Mouse (Mus musculus) midbrain, embryonic 10.5 days (tissue): ENCODE data around the gene Wipf1. TPM values are rescaled to one million over a fixed set of nuclear protein-coding genes. Genes with fewer than 3 reads are reported as not detected.
"Not testable (repeated sequence)": the region's sequence is repeated elsewhere in the genome, so short reads cannot be mapped to it uniquely, and the experiment has no call there.

ENCODE experiments used
- DNase-seq: peaks from one replicate; pipeline ENCODE4 v3.0.0-alpha.2; 2017; ENCODE audit warnings: low spot score
- H3K27ac ChIP-seq: fragments of 300-500 bp; sonication (generic); replicated peaks from 2 replicates; pipeline ENCODE4 v1.5.1; 2016; ENCODE audit warnings: mild to moderate bottlenecking
- H3K27me3 ChIP-seq: fragments of 300-500 bp; sonication (generic); 2 replicates; pipeline ENCODE4 v1.6.1; 2016; ENCODE audit warnings: low read depth, mild to moderate bottlenecking; ENCODE audit not compliant: poor library complexity, severe bottlenecking
- H3K36me3 ChIP-seq: fragments of 300-500 bp; sonication (generic); 2 replicates; pipeline ENCODE4 v1.6.1; 2016; ENCODE audit warnings: mild to moderate bottlenecking, moderate library complexity
- H3K4me1 ChIP-seq: fragments of 300-500 bp; sonication (generic); 2 replicates; pipeline ENCODE4 v1.6.1; 2016
- H3K4me3 ChIP-seq: fragments of 300-500 bp; sonication (generic); 2 replicates; pipeline ENCODE4 v1.5.1; 2016; ENCODE audit warnings: mild to moderate bottlenecking, moderate library complexity
- H3K9me3 ChIP-seq: fragments of 300-500 bp; sonication (generic); replicated peaks from 2 replicates; pipeline ENCODE4 v1.6.1; 2016; ENCODE audit warnings: mild to moderate bottlenecking
- WGBS: fragments of 180-500 bp; shearing (Covaris S2); methylation state at CpG from one replicate; pipeline ENCODE4 v1.1.7; 2016; 5-methylcytosine and 5-hydroxymethylcytosine counted together
- polyA plus RNA-seq: library from polyadenylated mRNA; unstranded; fragments of >200 nt; fragmentation: Nextera tagmentation; extraction: Ambion mirVana; gene quantifications from 2 replicates; pipeline ENCODE4 v1.2.1, GENCODE M21; 2016

The Wipf1 gene
- polyA plus RNA-seq, 1 experiment from 2014 or later = 7.6 TPM

DNA sequence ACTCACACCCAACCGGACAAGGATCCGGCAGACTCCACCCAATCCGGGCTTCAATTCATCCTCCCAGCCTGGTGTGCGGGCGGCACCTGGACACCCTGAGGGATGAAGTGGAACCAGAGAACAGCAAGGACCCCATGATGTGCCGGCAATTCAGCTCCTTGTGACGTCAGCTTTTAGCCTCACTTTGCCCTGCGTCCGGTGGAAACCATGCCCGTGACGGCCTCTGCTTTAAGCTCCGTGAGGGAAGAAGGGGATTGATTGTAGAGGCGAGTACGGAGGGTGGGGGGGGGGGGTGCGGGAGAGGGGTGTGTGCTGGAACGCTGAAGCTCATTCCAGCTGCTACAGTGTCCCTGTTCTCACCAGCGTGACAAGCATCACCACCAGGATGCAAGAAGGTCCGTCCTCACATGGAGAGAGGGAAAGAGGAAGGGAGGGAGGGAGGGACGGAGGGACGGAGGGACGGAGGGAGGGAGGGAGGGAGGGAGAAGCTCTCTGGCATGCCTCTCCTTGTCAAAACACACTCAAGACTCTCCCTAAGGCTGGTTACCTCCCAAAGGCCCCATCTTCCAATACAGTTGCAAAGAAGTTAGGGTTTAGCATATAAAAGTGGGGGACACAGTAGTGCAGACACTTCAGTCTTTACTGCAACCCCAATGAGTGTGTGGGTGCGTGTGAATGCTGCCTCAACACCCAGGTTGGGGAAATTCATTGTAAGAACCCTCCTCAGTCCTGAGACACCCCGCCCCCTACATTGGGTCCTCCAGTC lies 31.5 kb upstream of the Wipf1 start:
- H3K27ac ChIP-seq = peak overlapping the region; percentile 57
- WGBS = 3% methylated on average over 22 of the region's 23 CpGs
- peaks cover 21% of the 10 kb centered on the region for H3K4me1 ChIP-seq
- H3K4me3 ChIP-seq = peak overlapping the region; percentile 60
- no peaks in the 10 kb centered on the region for H3K9me3 ChIP-seq
- peak; percentile 44 for DNase-seq
- H3K36me3 ChIP-seq = no peaks in the 10 kb centered on the region
- peaks cover 16% of the 10 kb centered on the region; the same call in 1 of the 2 replicates for H3K27me3 ChIP-seq

DNA sequence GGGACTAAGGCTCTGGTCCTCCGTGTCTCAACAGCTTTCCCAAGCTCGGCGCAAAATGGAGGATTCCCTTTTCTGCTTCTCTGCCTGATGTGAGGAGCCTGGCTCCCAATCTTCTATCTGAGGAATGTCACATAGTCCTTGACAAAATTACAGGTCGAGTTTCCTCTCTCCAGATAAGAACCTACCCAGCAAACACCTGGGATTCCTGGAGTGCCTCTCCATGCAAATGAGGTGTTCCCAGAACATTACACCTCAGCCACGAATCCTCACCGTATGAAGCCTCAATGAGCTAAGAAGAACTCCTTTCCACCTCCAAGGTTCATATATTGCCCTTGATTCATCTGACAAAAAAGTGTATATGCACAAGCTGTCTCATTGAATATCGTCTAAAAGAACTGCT lies 30.9 kb upstream of the Wipf1 start:
- Histone ChIP-seq H3K36me3 (no peaks in the 10 kb centered on the region), H3K4me3 (peak overlapping the region; percentile 60), H3K9me3 (no peaks in the 10 kb centered on the region), H3K27ac (no peak overlapping the region; the same call in 1 of the 2 replicates), H3K27me3 (peaks cover 16% of the 10 kb centered on the region; the same call in 1 of the 2 replicates), H3K4me1 (peaks cover 17% of the 10 kb centered on the region)
- DNase-seq = no peak
- 39% methylated on average over 7 of the region's 7 CpGs for WGBS

DNA sequence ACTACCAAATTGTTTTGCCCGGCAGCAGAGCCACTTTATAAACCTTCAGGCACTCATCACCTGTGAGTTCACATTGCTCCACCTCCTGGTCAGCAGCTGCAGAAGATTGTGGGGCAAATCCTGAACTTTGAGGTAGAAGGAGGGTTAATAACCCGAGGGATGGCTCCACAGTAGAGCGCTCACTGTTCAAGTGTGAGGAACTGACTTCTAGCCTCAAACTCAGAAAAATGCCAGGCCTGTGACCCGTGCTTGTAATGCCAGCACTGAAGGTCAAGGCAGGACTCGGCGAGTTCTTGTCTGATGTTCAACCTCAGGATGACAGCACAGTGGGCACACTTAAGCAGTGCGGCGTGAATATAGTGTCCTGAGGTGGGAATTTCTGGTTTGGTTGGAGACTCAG lies 28.4 kb upstream of the Wipf1 start:
- H3K9me3 ChIP-seq = no peaks in the 10 kb centered on the region
- WGBS = 85% methylated on average over 8 of the region's 8 CpGs

DNA sequence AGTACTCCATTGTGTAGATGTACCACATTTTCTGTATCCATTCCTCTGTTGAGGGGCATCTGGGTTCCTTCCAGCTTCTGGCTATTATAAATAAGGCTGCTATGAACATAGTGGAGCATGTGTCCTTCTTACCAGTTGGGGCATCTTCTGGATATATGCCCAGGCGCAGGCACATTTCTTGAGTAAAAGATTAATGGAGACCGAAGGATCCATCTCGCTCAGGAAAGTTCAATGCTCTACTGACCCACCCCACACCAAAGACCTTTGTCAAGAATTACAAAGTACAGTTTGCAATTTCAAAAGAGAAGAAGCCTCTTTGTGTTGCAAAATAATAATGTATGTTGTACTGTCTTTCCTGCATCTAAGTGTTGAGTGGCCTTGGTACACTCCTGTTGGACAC lies 27.5 kb upstream of the Wipf1 start:
- not testable (repeated sequence) for DNase-seq, H3K36me3 ChIP-seq, H3K9me3 ChIP-seq, H3K4me3 ChIP-seq, H3K27ac ChIP-seq
- 94% methylated on average over 3 of the region's 3 CpGs for WGBS
- Histone ChIP-seq H3K27me3 (peaks cover 16% of the 10 kb centered on the region; the same call in 1 of the 2 replicates), H3K4me1 (peaks cover 17% of the 10 kb centered on the region)

More for the DNA sequence above, 28.4 kb upstream of the Wipf1 start:
- no peak overlapping the region for H3K27ac ChIP-seq
- peaks cover 17% of the 10 kb centered on the region for H3K4me1 ChIP-seq
- no peaks in the 10 kb centered on the region for H3K36me3 ChIP-seq
- H3K27me3 ChIP-seq = peaks cover 16% of the 10 kb centered on the region; the same call in 1 of the 2 replicates
- no peak for DNase-seq
- no peak overlapping the region for H3K4me3 ChIP-seq

DNA sequence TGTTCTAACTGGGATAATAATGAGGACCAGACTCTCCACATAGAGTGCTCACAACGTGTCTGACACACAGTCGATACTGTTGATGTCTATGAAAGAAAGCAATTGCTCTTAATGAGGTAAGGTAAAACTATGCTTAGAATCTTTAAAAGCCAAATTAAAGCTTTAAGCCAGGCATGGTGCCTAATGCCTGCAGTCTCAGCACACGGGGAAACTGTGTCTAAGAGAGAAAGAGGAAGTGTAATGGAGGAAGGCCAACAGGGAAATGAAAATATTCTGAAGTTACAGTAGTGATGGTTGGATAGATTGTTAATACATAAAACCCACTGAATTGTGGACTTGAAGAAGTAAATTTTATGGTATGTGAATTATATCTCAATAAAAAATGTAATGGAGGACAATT lies 24.9 kb upstream of the Wipf1 start:
- Histone ChIP-seq H3K4me1 (no peaks in the 10 kb centered on the region), H3K9me3 (no peaks in the 10 kb centered on the region), H3K4me3 (no peak overlapping the region), H3K36me3 (no peaks in the 10 kb centered on the region), H3K27ac (no peak overlapping the region), H3K27me3 (no peaks in the 10 kb centered on the region)
- 80% methylated on average over 3 of the region's 3 CpGs for WGBS
- no peak for DNase-seq

DNA sequence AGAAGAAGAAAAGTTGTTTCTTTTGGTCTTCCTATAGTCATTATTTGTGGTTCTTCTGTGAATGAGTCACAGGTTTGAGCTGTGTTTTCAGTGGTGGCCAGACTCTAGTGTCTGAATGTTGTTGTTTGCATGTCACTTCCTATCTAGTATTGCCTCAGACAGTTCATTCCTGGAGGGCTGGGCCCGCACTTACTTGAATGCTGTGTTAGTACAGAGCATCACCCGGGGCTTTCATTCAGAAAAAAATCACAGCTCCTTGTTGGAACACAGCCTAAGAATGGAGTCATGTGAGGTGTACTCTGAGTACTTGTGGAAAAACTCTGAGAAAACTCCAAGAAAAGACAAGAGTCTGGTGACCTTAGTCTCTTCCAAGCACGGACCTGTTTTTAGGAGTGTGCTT lies 23.4 kb upstream of the Wipf1 start:
- no peaks in the 10 kb centered on the region for H3K27me3 ChIP-seq
- 82% methylated on average over 3 of the region's 3 CpGs for WGBS
- no peak overlapping the region for H3K4me3 ChIP-seq
- no peaks in the 10 kb centered on the region for H3K4me1 ChIP-seq
- H3K36me3 ChIP-seq = no peaks in the 10 kb centered on the region
- no peaks in the 10 kb centered on the region for H3K9me3 ChIP-seq
- DNase-seq = no peak
- H3K27ac ChIP-seq = no peak overlapping the region

DNA sequence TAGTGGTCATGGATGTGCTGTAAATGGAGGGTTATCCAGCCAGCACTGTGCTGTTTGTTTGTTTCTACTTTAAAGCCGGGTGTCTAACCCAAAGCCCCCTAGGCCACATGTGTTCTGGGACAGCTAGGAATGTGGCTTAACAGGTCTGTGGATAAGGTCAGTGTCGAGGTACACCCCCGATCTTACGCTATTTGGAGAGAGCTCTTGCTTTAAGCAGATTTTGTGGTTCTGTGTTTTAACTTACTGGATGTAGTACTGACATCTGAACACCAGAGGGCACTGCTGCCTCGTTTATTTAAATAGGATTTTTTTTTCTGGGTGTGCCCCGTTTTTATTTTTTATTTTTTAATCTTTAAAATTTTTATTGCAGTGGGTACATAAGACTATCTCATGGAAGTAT lies 21.2 kb upstream of the Wipf1 start:
- Histone ChIP-seq H3K36me3 (no peaks in the 10 kb centered on the region), H3K4me1 (no peaks in the 10 kb centered on the region), H3K27ac (no peak overlapping the region), H3K9me3 (no peaks in the 10 kb centered on the region), H3K4me3 (no peak overlapping the region), H3K27me3 (no peaks in the 10 kb centered on the region)
- no peak for DNase-seq
- 32% methylated on average over 6 of the region's 6 CpGs for WGBS

DNA sequence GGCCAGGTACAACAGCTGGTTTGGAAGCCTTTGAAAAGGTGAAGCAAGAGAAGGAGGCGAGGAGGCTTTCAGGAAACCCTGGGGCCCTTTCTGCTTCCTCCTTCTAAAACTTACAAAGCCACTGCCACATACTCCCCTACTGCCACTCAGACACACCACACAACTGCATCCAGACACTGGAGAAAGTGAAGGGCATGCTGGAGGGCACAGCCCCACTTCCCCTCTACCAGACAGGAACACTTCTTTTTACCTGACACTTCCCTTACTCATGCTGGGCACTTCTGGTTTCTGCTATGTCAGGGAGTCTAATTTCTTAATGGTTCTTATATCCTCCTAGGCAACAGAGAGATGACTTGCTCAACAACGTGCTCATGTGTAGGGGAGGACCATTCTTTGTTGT lies 19.0 kb upstream of the Wipf1 start:
- H3K27ac ChIP-seq = no peak overlapping the region
- no peaks in the 10 kb centered on the region for H3K9me3 ChIP-seq
- peaks cover 9% of the 10 kb centered on the region; the same call in 1 of the 2 replicates for H3K4me1 ChIP-seq
- H3K27me3 ChIP-seq = peaks cover 7% of the 10 kb centered on the region; the same call in 1 of the 2 replicates
- no peaks in the 10 kb centered on the region for H3K36me3 ChIP-seq
- 64% methylated on average over 2 of the region's 2 CpGs for WGBS
- no peak for DNase-seq
- no peak overlapping the region for H3K4me3 ChIP-seq

DNA sequence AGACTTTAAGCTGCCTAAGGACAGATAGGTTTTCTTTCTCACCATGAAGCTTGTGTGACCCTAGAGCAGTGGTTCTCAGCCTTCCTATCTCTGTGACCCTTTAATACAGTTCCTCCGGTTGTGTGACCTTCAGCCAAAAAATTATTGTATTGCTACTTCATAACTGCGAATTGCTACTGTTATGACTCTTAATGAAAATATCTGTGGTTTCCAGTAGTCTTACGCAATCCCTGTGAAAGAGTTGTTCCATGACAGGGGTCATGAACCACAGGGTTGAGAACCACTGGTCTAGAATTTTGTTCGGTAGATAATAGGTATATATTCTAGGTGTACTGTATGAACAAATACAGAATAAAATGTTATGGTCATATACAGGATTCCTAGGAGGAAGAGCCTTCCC lies 17.7 kb upstream of the Wipf1 start:
- H3K4me1 ChIP-seq = peaks cover 9% of the 10 kb centered on the region; the same call in 1 of the 2 replicates
- H3K27ac ChIP-seq = no peak overlapping the region
- H3K9me3 ChIP-seq = no peaks in the 10 kb centered on the region
- H3K4me3 ChIP-seq = no peak overlapping the region
- no peak for DNase-seq
- WGBS = 95% methylated on average over 4 of the region's 4 CpGs
- no peaks in the 10 kb centered on the region for H3K36me3 ChIP-seq
- peaks cover 13% of the 10 kb centered on the region for H3K27me3 ChIP-seq

DNA sequence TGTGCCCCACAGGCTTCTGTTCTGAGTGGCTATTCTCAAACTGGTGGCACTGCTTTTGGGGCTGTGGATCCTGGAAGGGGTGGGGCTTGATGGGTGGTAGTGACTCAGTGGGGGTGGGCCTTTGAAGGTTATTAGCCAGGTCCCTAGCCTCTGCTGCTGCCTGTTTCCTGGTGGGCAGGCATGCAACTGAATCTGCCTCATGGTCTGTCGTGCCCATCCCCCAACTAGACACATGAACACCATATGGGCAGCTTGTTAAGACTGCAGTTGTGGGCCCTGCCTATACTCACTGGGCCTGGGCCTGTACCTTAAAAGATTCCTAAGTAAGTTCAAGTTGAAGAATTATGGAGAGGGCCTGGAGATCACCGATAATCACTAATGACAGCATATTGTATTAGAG lies 16.0 kb upstream of the Wipf1 start:
- Histone ChIP-seq H3K4me1 (peaks cover 14% of the 10 kb centered on the region), H3K9me3 (no peaks in the 10 kb centered on the region), H3K4me3 (no peak overlapping the region), H3K27me3 (peaks cover 13% of the 10 kb centered on the region), H3K36me3 (no peaks in the 10 kb centered on the region), H3K27ac (no peak overlapping the region)
- DNase-seq = no peak
- WGBS = 85% methylated on average over 2 of the region's 2 CpGs

DNA sequence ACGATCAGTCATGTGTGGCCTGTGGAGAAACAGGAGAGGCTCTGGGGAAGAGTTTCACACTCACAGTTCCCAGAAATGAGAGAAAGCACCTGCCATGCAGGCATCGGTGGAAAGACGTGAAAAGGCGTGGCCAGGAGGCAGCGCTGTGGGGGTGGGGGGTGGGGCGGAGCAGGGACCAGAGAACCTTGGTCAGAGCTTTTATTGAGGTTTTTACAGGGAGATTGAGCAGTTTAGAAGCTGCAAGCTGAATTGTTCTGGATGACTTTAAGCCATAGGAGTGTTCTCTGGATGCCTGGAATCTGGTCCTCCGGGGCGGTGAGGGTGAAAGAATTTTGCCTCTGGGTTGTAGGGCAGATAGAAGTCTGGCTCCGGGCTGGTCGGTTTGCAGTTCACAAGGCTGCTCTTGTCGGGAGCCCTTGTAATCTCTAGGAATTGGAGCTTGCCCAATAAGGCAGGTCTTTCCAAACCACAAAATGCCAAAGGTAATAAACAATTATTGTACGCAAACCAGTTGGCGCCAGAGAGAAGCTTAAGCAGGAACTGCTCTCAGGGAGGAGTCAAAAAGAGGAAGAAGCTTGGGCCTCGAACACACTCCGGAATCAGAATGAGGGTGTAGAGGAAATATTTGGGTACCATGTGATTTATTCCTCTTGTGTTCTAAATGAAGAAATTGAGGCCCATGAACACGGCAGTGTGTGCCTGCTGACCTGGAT lies 11.1 kb upstream of the Wipf1 start:
- H3K4me1 ChIP-seq = peaks cover 18% of the 10 kb centered on the region
- H3K27me3 ChIP-seq = peaks cover 13% of the 10 kb centered on the region
- H3K4me3 ChIP-seq = peak overlapping the region; percentile 14; the same call in 1 of the 2 replicates
- no peaks in the 10 kb centered on the region for H3K36me3 ChIP-seq
- H3K9me3 ChIP-seq = no peaks in the 10 kb centered on the region
- WGBS = 45% methylated on average over 16 of the region's 16 CpGs
- no peak for DNase-seq
- H3K27ac ChIP-seq = no peak overlapping the region

DNA sequence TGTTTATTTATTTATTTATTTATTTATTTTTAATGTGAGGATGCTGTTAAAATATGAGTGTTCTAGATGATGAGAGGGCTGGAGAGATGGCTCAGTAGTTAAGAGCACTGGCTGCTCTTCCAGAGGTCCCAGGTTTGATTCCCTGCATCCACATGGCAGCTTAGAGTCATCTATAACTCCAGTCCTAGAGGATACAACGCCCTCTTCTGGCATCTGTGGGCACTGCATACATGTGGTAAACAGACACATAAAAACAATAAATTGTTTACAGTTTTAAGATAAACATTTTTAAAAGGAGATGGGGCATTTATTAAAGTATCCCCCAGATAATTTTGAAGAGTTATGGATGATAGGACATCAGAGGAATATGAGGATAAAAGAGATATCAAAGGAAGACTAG lies 10.2 kb upstream of the Wipf1 start:
- H3K4me3 ChIP-seq = no peak overlapping the region
- 33% methylated on average over 1 of the region's 1 CpGs for WGBS

DNA sequence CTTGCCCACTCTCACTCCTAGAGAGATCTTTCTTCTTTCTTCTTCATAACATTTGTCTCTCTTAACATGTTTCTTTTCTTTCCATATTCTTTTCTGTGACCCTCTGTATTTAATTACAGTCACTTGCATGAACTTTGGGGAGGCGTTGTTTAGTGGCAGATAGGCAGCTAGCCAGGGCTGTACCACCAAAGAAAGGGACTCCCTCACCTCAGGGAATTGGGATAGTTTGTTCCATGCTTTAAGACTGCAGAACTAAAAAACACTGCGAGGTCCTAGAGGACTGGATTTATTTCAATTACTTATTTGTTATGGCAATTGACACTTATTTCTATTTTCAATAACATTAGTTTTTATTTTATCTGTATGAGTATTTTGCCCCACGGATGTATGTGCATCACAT lies 9.6 kb upstream of the Wipf1 start:
- Histone ChIP-seq H3K36me3 (no peaks in the 10 kb centered on the region), H3K27me3 (peaks cover 13% of the 10 kb centered on the region), H3K4me3 (no peak overlapping the region), H3K27ac (no peak overlapping the region), H3K4me1 (peaks cover 12% of the 10 kb centered on the region), H3K9me3 (no peaks in the 10 kb centered on the region)
- no peak for DNase-seq
- 83% methylated on average over 3 of the region's 3 CpGs for WGBS

More for the DNA sequence above, 10.2 kb upstream of the Wipf1 start:
- no peak overlapping the region for H3K27ac ChIP-seq
- peaks cover 12% of the 10 kb centered on the region for H3K4me1 ChIP-seq
- DNase-seq = no peak
- peaks cover 13% of the 10 kb centered on the region for H3K27me3 ChIP-seq
- no peaks in the 10 kb centered on the region for H3K9me3 ChIP-seq
- no peaks in the 10 kb centered on the region for H3K36me3 ChIP-seq
